Mouse (Mus musculus) lung, embryonic 16.5 days (tissue): Measurements from ENCODE around the gene Gm3238. TPM values are rescaled to one million over a fixed set of nuclear protein-coding genes. Genes with fewer than 3 reads are reported as not detected.
"Not testable (repeated sequence)": the region's sequence is repeated elsewhere in the genome, so short reads cannot be mapped to it uniquely, and the experiment has no call there.

Experiments used
- ATAC-seq: fragments of 200-750 bp; cut with Nextera tagmentation; 2 replicates; pipeline ENCODE4 v1.8.0; 2017; ENCODE audit warnings: low read depth, mild to moderate bottlenecking, moderate library complexity
- H3K27ac ChIP-seq: fragments of 300-500 bp; sonication (generic); 2 replicates; pipeline ENCODE4 v1.5.1; 2014; ENCODE audit warnings: mild to moderate bottlenecking, control low read depth, low read length
- H3K27me3 ChIP-seq: fragments of 300-500 bp; sonication (generic); 2 replicates; pipeline ENCODE4 v1.6.1; 2014; ENCODE audit warnings: low read depth, low read length, mixed read lengths; ENCODE audit not compliant: control insufficient read depth, insufficient read depth
- H3K36me3 ChIP-seq: fragments of 300-500 bp; sonication (generic); 2 replicates; pipeline ENCODE4 v1.6.1; 2014; ENCODE audit warnings: low read length; ENCODE audit not compliant: control insufficient read depth, insufficient read depth
- H3K4me1 ChIP-seq: fragments of 300-500 bp; sonication (generic); replicated peaks from 2 replicates; pipeline ENCODE4 v1.6.1; 2014; ENCODE audit warnings: low read length, mixed read lengths; ENCODE audit not compliant: control insufficient read depth, insufficient read depth
- H3K4me2 ChIP-seq: fragments of 300-500 bp; sonication (generic); 2 replicates; pipeline ENCODE4 v1.6.1; 2014; ENCODE audit warnings: low read depth, low read length, control low read depth
- H3K4me3 ChIP-seq: fragments of 300-500 bp; sonication (generic); 2 replicates; pipeline ENCODE4 v1.5.1; 2014; ENCODE audit warnings: mild to moderate bottlenecking, low read length, control low read depth
- H3K9ac ChIP-seq: fragments of 300-500 bp; sonication (generic); 2 replicates; pipeline ENCODE4 v1.6.1; 2014; ENCODE audit warnings: low read length, control low read depth
- H3K9me3 ChIP-seq: fragments of 300-500 bp; sonication (generic); 2 replicates; pipeline ENCODE4 v1.6.1; 2016; ENCODE audit warnings: low read length; ENCODE audit not compliant: control insufficient read depth
- WGBS: fragments of 180-500 bp; shearing (Covaris S2); extraction: QIAGEN DNeasy Blood & Tissue Kit; methylation state at CpG from one replicate; pipeline ENCODE4 v1.1.7; 2014; 5-methylcytosine and 5-hydroxymethylcytosine counted together
- polyA plus RNA-seq: library from polyadenylated mRNA; unstranded; fragments of >200 nt; fragmentation: Nextera tagmentation; extraction: Ambion mirVana; gene quantifications from 2 replicates; pipeline ENCODE4 v1.2.1, GENCODE M21; 2015

Gm3238 gene
- polyA plus RNA-seq = not detected in 2 replicates

- ATAC-seq, H3K36me3 ChIP-seq, H3K4me3 ChIP-seq, H3K9ac ChIP-seq, H3K27me3 ChIP-seq, H3K4me2 ChIP-seq, H3K4me1 ChIP-seq, H3K9me3 ChIP-seq, H3K27ac ChIP-seq: not testable (repeated sequence)
- WGBS = no CpG with 5 or more reads among the region's 1 CpGs
Measured at GRCm38 (mm10) chr10:77771225-77771624, at the start of gene Gm3238. Gene Gm3238 (minus strand): TSS chr10:77771325.

DNA sequence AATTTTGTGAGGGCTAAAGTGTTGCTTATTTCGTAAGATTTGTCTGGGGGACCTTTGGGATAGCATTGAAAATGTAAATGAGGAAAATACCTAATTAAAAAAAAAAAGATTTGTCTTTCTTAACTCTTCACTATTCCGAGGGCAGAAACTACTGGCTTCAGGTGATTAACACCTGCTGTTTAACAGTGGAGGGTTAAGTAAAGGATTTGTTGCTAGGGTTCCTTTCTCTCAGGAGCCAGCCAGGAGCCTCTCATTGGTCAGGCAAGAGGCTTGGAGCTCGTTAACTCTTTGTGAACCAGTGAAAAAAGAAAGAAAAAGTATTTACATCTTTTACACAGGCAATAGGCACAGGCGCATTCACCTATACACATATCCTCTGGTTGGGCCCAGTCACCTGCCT is 48.1 kb upstream of the Gm3238 start:
- Histone ChIP-seq H3K4me2 (no peak overlapping the region), H3K4me3 (no peak overlapping the region), H3K27ac (no peak overlapping the region), H3K4me1 (no peaks in the 10 kb centered on the region), H3K27me3 (no peaks in the 10 kb centered on the region), H3K9me3 (no peaks in the 10 kb centered on the region), H3K9ac (no peak overlapping the region), H3K36me3 (no peaks in the 10 kb centered on the region)
- 35% methylated on average over 4 of the region's 4 CpGs for WGBS
- no peak for ATAC-seq

- Histone ChIP-seq H3K4me3 (no peak overlapping the region), H3K9me3 (no peaks in the 10 kb centered on the region), H3K9ac (no peak overlapping the region), H3K4me2 (no peak overlapping the region), H3K27me3 (no peaks in the 10 kb centered on the region), H3K27ac (no peak overlapping the region), H3K36me3 (no peaks in the 10 kb centered on the region), H3K4me1 (no peaks in the 10 kb centered on the region)
- 96% methylated on average over 4 of the region's 4 CpGs for WGBS
- ATAC-seq = no peak
Measured at GRCm38 (mm10) chr10:77818523-77818922, 47.4 kb upstream of the Gm3238 start.

- no peak for ATAC-seq
- H3K36me3 ChIP-seq = no peaks in the 10 kb centered on the region
- H3K9me3 ChIP-seq = no peaks in the 10 kb centered on the region
- WGBS = 24% methylated on average over 5 of the region's 5 CpGs
- no peak overlapping the region for H3K27ac ChIP-seq
- no peak overlapping the region for H3K4me2 ChIP-seq
- H3K27me3 ChIP-seq = no peaks in the 10 kb centered on the region
- no peak overlapping the region for H3K9ac ChIP-seq
- no peaks in the 10 kb centered on the region for H3K4me1 ChIP-seq
- H3K4me3 ChIP-seq = no peak overlapping the region
Measured at GRCm38 (mm10) chr10:77815514-77815913, 44.4 kb upstream of the Gm3238 start.

DNA sequence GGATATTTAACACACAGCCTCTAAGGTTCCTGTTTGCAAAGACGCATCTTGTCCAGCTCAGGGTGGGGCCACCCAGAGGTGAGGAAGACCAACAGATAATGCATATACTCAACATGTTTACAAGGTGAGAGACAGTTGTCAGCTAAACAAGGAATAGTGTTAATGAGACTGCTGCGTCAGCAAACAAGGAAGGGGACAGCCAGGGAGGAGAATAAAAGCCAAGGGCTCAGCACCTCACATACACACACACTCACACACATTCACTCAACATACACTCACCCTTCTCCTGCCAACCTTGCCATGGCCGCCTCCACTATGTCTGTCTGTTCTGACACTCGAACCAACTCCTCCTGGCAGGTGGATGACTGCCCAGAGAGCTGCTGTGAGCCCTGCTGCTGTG is 43.3 kb upstream of the Gm3238 start, which contains the start of gene Gm2696:
Gene Gm2696, plus strand, starts transcription at position 301 of the 400 bp plus-strand sequence.
- Histone ChIP-seq H3K27ac (no peak within 1 kb of the TSS), H3K9me3 (no peaks in the 10 kb centered on the region; the same call in 1 of the 2 replicates), H3K4me1 (no peaks in the 10 kb centered on the region), H3K27me3 (no peaks in the 10 kb centered on the region), H3K4me3 (no peak within 1 kb of the TSS), H3K9ac (no peak within 1 kb of the TSS), H3K36me3 (no peaks in the 10 kb centered on the region), H3K4me2 (no peak within 1 kb of the TSS)
- ATAC-seq = no peak
- whole genome bisulfite sequencing = 12% methylated on average over 4 of the region's 4 CpGs

DNA sequence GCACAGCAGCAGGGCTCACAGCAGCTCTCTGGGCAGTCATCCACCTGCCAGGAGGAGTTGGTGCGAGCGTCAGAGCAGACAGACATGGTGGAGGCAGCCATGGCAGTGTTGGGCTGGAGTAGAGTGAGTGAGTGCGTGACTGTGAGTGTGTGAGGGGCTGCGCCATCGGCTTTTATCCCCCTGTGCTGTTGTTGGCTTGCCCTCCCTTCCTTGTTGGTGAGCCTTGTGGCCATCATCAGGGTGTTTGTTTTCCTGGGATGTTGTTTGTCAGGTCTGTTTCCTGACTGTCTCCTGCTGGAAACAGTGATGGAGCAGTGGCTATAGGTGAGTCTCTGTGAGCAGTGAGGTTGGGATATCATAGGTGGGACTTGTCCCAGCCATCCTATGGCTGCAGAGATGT is 40.6 kb upstream of the Gm3238 start, which contains the start of gene Gm9507:
Gene Gm9507, minus strand, starts transcription at position 101 of the 400 bp plus-strand sequence.
- H3K27me3 ChIP-seq = no peaks in the 10 kb centered on the region
- H3K4me2 ChIP-seq = no peak within 1 kb of the TSS
- H3K9me3 ChIP-seq = no peaks in the 10 kb centered on the region; the same call in 1 of the 2 replicates
- H3K27ac ChIP-seq = no peak within 1 kb of the TSS
- no peaks in the 10 kb centered on the region for H3K36me3 ChIP-seq
- WGBS = 34% methylated on average over 4 of the region's 5 CpGs
- no peak for ATAC-seq
- H3K9ac ChIP-seq = no peak within 1 kb of the TSS
- H3K4me3 ChIP-seq = no peak within 1 kb of the TSS
- H3K4me1 ChIP-seq = no peaks in the 10 kb centered on the region

DNA sequence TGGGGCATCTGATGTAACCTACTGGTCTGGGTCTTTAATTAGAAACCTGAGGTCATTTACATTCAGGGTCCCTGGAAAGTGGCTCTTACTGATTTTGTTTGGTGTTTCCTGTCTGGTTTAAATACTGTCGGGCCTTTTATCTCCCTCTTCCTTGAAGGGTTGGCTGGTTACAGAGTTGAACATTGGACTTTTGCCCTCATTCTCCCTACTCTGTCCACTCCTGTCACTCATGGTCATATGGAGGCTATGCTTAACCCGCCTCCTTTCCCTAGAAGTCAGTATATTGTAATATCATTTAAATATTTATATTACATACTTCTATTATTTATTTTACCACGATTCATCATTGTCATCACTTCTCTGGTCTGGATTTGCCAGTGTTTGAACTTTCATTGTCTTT is 33.0 kb upstream of the Gm3238 start:
- no peak overlapping the region for H3K4me3 ChIP-seq
- H3K27ac ChIP-seq = no peak overlapping the region
- no peaks in the 10 kb centered on the region for H3K36me3 ChIP-seq
- H3K4me1 ChIP-seq = no peaks in the 10 kb centered on the region
- no peak overlapping the region for H3K9ac ChIP-seq
- 33% methylated on average over 3 of the region's 3 CpGs for WGBS
- peak; percentile 59 for ATAC-seq
- H3K9me3 ChIP-seq = no peaks in the 10 kb centered on the region
- H3K4me2 ChIP-seq = no peak overlapping the region
- H3K27me3 ChIP-seq = no peaks in the 10 kb centered on the region

GRCm38 (mm10) chr10:77798921-77799508 is 27.9 kb upstream of the Gm3238 start, which contains the start of gene Gm19668:
Gene Gm19668 (minus strand): TSS chr10:77799133.
- no peak within 1 kb of the TSS for H3K4me3 ChIP-seq
- ATAC-seq = no peak
- no peaks in the 10 kb centered on the region for H3K36me3 ChIP-seq
- no peak within 1 kb of the TSS for H3K9ac ChIP-seq
- H3K27ac ChIP-seq = no peak within 1 kb of the TSS
- WGBS = 56% methylated on average over 8 of the region's 8 CpGs
- no peaks in the 10 kb centered on the region for H3K27me3 ChIP-seq
- H3K4me2 ChIP-seq = no peak within 1 kb of the TSS
- H3K4me1 ChIP-seq = no peaks in the 10 kb centered on the region
- H3K9me3 ChIP-seq = no peaks in the 10 kb centered on the region

- not testable (repeated sequence) for H3K27me3 ChIP-seq, ATAC-seq, H3K4me3 ChIP-seq, H3K36me3 ChIP-seq, H3K9me3 ChIP-seq, H3K4me2 ChIP-seq, H3K9ac ChIP-seq, H3K27ac ChIP-seq, H3K4me1 ChIP-seq
- WGBS = 34% methylated on average over 3 of the region's 3 CpGs
Measured at GRCm38 (mm10) chr10:77798164-77798920, 27.2 kb upstream of the Gm3238 start.
